Mouse (Mus musculus): ENCODE results near the gene Etnk1.
"Not testable (repeated sequence)": the region's sequence is repeated elsewhere in the genome, so short reads cannot be mapped to it uniquely, and the experiment has no call there.

The Etnk1 gene

DNA sequence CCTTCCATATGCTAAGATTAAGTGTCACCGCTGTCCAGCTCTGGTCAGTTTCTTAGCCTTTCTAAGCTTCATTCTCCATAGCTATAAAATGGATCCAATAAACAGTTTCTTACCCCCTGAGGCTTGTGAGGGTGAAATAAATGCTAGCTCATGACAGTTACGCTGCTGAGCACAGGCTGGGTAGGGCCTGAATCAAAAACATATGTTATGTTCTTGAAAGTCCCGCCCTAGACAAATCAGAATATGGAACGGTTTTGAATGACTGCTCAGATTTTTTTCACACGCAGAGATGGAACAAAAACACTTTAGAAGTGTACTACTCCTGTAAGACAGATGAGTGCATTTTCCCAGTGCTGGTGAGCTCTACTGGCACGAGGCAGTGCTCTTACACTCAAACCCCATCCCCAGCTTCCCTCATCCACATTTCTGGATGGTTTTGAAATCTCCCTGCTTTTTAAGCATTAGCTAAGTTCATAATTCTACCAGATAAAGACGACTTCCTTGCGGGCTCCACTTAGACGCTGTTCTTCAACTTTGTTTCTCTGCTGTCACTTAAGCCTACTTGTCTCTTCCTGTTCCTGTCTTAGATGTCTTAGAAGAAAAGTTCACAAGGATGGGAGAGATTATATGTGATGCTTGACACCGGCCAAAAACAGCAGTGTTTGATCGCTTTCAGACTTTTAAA is 4.9 kb downstream of the Etnk1 start:
- DNase-seq (ENCODE audit: low spot score in 2 of 2): no peak

- not testable (repeated sequence) for DNase-seq (ENCODE audit: low spot score in 2 of 2)
Observed at GRCm38 (mm10) chr6:143172683-143173082, 5.7 kb downstream of the Etnk1 start.

- DNase-seq (ENCODE audit: low spot score in 2 of 2): no peak
Observed at GRCm38 (mm10) chr6:143174226-143174625, 7.2 kb downstream of the Etnk1 start.

- DNase-seq (ENCODE audit: low spot score in 2 of 2): no peak
Observed at GRCm38 (mm10) chr6:143174906-143175656, 8.1 kb downstream of the Etnk1 start.

DNA sequence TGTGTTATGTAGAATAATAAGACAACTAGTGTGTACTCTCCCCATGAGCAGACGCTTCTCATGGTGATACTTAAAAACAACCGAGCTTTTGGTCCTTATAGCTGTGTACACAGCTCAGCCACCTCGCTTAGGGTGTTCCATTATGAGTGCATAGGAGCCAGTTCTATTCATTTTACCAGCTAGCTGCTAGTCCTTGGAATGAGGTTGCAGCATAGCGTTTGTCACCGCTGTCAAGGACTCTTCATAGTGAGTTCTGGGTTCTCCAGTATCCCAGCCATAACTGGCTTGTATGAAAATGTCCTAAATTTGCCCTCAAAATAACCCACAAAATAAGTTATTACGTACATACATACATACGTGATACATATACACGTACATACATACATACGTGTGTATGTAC is 9.1 kb downstream of the Etnk1 start:
- no peak for DNase-seq (ENCODE audit: low spot score in 2 of 2)

DNA sequence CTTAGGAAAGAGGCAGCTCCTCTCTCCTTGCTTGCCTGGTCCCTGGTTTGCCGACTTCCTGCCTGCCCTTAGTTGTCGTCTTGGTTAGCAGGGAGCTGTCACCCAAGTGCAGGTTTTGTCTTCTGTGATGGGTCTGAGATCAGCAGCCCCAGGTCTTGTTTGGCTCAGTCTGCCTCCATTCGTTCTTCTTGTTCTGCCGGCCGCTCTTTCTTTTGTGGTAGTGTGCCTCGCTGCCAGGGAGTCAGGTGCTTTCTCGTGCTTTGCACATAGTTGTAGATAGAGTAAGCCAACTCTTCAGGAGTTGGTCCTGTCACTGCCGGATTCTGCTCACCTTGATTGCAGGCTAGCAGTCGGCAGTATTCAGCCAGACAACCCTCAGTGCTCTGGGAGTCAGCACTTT is 9.6 kb downstream of the Etnk1 start:
- no peak for DNase-seq (ENCODE audit: low spot score in 2 of 2)

GRCm38 (mm10) chr6:143179181-143179580 is 12.2 kb downstream of the Etnk1 start:
- no peak for DNase-seq (ENCODE audit: low spot score in 2 of 2)

DNA sequence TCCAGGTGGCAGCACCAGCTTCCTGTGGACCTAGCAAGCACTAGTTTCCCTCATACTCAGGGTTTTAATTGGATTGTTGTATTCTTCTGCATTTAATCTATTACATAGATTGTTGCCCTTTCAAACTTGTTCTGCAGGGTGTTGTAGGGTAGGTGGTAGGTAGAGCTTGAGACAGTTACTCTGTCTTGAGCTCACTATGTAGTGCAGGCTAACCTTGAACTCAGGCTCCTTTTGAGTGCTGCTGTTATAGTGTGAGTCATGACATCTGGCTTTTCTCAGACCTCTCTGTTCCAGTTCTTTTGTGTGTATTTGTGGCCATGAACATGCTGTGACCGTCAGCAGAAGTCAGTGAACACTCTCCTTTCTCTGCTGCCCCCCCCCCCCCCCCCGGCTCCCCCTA is 12.7 kb downstream of the Etnk1 start:
- no peak for DNase-seq (ENCODE audit: low spot score in 2 of 2)

GRCm38 (mm10) chr6:143180511-143180910 is 13.5 kb downstream of the Etnk1 start:
- DNase-seq (ENCODE audit: low spot score in 2 of 2): no peak

DNA sequence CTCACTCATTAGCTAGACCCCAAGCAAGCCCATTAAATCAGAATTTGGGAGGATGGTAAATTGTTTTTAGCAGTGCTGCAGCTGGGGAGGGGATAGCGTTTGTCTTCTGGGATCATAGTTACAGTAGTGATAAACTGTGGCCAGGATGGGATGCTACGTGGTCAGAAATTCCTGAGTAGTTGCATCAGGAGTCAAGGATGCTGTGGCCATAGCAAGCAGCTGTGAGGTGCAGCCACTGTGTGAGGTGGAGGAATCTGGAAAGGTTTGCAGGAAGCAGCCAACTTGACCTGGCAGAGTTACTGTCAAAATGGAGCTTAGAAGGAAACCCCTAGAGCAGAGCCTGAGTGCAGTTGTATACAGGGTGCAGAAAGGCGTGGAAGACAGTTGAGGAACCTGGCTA is 17.1 kb downstream of the Etnk1 start:
- DNase-seq (ENCODE audit: low spot score in 2 of 2): no peak

DNA sequence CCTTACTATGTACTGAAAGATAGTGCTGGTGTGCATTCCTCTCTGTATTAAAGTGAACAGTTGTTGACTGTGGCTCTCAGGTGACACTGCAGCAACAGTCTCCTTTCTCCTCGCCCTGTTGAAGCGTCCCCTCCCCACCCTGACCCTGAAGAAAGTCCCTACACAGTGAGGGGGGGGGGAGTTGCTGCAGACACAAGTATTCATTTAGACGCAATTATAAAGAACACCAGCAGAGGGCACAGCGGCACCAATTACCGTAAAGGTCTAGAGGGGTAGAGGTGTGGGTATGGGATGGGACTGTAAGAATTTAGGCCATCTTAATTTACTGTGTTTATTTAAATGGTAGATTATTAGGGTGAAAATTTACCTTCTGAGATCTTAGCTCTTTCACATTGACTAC is 17.7 kb downstream of the Etnk1 start:
- DNase-seq (ENCODE audit: low spot score in 2 of 2): no peak

- no peak for DNase-seq (ENCODE audit: low spot score in 2 of 2)
Observed at GRCm38 (mm10) chr6:143190838-143191476, 23.9 kb downstream of the Etnk1 start.

DNA sequence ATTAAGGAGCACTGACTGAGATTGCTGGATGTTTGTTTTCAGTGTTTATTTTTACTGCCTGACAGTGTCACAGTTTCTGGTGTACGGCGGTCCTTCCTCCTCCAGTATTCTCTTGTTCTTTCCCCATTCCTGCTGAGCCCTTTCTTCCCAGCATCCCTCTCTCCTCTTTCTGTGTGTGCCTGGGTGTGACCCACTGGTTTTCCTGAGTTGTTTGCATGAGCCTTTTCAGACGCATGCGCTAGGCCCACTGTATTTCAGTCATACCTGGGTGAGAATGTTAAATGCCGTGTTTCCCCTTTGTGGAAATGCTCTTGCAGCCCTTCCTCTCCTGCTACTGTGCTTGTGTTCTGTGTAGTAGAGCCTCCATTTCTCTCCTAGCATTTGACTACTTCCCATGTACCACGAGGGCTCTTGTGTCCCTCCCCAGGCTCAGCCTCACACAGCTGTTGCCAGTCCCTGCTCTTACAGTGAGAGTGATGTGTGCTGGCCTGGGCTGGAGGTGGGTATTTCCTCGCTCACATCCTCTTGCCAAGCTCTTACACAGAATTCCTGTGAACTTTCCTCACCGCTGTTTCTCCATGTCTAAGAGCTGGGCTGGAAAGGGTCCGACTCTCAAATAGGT is 24.6 kb downstream of the Etnk1 start:
- no peak for DNase-seq (ENCODE audit: low spot score in 2 of 2)

DNA sequence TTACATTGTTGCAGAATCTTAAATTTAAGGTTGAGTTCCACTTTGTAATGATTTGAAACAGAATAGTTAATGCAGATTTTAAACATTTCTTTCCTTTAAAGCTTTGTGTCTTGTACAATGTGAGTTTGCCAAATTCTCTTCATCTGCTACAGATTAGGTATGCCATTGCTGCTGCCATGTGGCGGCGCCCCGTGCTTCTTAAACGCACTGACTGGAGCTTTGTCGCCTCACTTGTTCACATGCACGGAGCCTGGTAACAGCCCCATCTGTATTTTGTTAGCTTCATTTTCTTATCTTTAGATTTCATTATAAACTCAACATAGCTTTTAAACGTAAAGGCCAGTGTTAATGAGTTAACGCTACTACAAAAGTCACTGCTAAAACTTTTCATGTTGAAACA is 25.7 kb downstream of the Etnk1 start:
- DNase-seq (ENCODE audit: low spot score in 2 of 2): no peak

DNA sequence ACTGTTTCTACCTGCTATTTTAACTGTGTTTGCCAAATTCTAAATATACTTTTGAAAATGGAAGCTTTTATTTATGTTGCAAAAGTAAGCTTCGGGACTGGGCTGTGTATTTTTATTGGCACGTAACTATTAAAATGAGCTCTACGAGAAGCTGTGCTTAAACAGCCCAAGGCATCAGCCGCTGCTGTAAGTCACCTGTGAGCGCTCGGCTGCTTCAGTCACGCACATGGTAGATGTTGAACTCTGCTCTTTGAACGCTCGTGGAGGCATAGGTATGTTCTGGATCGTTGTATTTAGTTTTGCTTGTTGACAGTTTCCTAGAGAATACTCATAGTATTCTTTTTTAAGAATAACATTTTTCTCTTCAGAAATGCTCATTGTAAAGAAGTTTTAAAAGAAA is 26.1 kb downstream of the Etnk1 start:
- DNase-seq (ENCODE audit: low spot score in 2 of 2): no peak

GRCm38 (mm10) chr6:143193641-143194040 is 26.6 kb downstream of the Etnk1 start:
- DNase-seq (ENCODE audit: low spot score in 2 of 2): no peak

- DNase-seq (ENCODE audit: low spot score in 2 of 2): no peak
Observed at GRCm38 (mm10) chr6:143197053-143197452, 30.0 kb downstream of the Etnk1 start.

DNA sequence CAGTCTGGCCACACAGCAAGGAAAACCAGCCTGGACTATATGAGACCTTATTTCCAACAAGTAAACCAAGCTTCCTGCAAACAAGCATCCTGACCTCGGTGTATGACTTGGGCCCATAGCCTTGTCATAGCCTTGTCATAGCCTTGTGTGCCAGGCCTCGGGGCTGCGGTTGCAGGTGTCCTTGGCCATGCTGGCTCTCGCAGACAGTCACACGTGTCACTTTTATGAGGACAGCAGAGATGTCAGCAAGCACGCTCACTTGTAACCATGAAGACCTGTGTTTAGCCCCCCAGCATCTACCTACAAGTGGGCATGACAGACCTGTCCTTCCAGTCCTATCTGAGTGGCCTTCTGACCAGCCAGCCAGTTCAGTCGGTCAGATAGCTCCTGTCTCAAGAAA is 31.4 kb downstream of the Etnk1 start:
- no peak for DNase-seq (ENCODE audit: low spot score in 2 of 2)

GRCm38 (mm10) chr6:143203097-143203496 is 36.1 kb downstream of the Etnk1 start:
- peak; percentile 46 to 59 for DNase-seq (ENCODE audit: low spot score in 2 of 2)

DNA sequence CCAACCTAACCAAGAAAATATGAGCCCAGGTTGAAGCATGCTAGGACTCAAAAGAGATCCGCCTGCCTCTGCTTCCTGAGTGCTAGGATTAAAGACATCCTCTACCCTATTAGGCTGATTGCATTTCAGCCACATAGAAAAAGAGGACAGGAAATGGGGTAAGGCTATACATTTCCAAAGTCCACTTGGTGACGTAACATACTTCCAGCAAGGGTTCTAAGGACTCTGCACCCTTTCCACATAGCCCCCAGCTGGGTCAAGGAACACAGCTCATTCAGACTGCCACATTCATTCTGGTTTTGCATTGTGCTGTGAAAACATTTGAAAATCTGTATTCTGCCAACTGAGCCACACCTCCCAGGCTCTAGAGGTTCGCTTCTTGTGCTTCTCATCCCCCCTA is 41.9 kb downstream of the Etnk1 start:
- DNase-seq (ENCODE audit: low spot score in 2 of 2): no peak

- no peak for DNase-seq (ENCODE audit: low spot score in 2 of 2)
Observed at GRCm38 (mm10) chr6:143212766-143213165, 45.7 kb downstream of the Etnk1 start.

GRCm38 (mm10) chr6:143213461-143213860 is 46.4 kb downstream of the Etnk1 start:
- no peak for DNase-seq (ENCODE audit: low spot score in 2 of 2)

DNA sequence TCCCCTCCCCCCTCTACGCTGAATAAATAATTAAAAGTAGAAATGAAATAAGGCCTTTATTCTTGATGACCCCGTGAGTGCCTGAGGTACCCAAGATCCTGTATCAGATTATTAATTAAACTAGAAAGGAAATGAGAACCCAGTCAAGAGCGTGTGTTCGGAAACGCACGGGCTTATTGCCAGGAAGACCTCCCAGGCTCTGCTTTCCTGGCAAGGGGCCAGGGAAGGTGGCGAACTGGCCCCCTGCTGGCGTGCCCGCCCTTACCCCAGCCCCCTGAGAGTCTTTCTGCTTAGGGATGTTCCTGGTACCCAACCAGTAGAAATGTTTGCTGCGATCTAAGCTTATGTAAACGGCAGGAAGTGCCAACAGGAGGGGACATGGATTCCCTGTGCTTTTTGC is 49.2 kb downstream of the Etnk1 start:
- DNase-seq (ENCODE audit: low spot score in 2 of 2): no peak
